Mouse (Mus musculus): ENCODE data around the gene Cdk20.
"Not testable (repeated sequence)": the region's sequence is repeated elsewhere in the genome, so short reads cannot be mapped to it uniquely, and the experiment has no call there.

The Cdk20 gene

GRCm38 (mm10) chr13:64421952-64422606, 10.0 kb upstream of the Cdk20 start:
- ATAC-seq (ENCODE audit: low TSS enrichment), result no peak

GRCm38 (mm10) chr13:64422607-64422957, 9.5 kb upstream of the Cdk20 start:
- no peak for ATAC-seq (ENCODE audit: low TSS enrichment)

- no peak for ATAC-seq (ENCODE audit: low TSS enrichment)
Measured at GRCm38 (mm10) chr13:64424347-64424746, 7.8 kb upstream of the Cdk20 start.

GRCm38 (mm10) chr13:64425280-64425679, 6.8 kb upstream of the Cdk20 start:
- no peak for ATAC-seq (ENCODE audit: low TSS enrichment)

- ATAC-seq (ENCODE audit: low TSS enrichment), result no peak
Measured at GRCm38 (mm10) chr13:64429328-64429727, 2.8 kb upstream of the Cdk20 start.

GRCm38 (mm10) chr13:64437801-64438200, 5.7 kb downstream of the Cdk20 start:
- no peak for ATAC-seq (ENCODE audit: low TSS enrichment)

- peak; percentile 90 for ATAC-seq (ENCODE audit: low TSS enrichment)
Measured at GRCm38 (mm10) chr13:64438863-64439452, 6.8 kb downstream of the Cdk20 start.

GRCm38 (mm10) chr13:64439471-64439870, 7.4 kb downstream of the Cdk20 start:
- ATAC-seq (ENCODE audit: low TSS enrichment), result no peak

GRCm38 (mm10) chr13:64440592-64440991, 8.5 kb downstream of the Cdk20 start:
- ATAC-seq (ENCODE audit: low TSS enrichment), result no peak

- ATAC-seq (ENCODE audit: low TSS enrichment), result peak; percentile 88
Measured at GRCm38 (mm10) chr13:64443263-64443894, 11.3 kb downstream of the Cdk20 start.

- ATAC-seq (ENCODE audit: low TSS enrichment), result no peak
Measured at GRCm38 (mm10) chr13:64445254-64445920, 13.3 kb downstream of the Cdk20 start.

GRCm38 (mm10) chr13:64447947-64448346, 15.8 kb downstream of the Cdk20 start:
- ATAC-seq (ENCODE audit: low TSS enrichment), result peak; percentile 86

- no peak for ATAC-seq (ENCODE audit: low TSS enrichment)
Measured at GRCm38 (mm10) chr13:64448729-64449128, 16.6 kb downstream of the Cdk20 start.

- no peak for ATAC-seq (ENCODE audit: low TSS enrichment)
Measured at GRCm38 (mm10) chr13:64450001-64450794, 18.1 kb downstream of the Cdk20 start.

- ATAC-seq (ENCODE audit: low TSS enrichment), result not testable (repeated sequence)
Measured at GRCm38 (mm10) chr13:64457225-64457978, 25.3 kb downstream of the Cdk20 start.

GRCm38 (mm10) chr13:64458181-64458580, 26.1 kb downstream of the Cdk20 start:
- ATAC-seq (ENCODE audit: low TSS enrichment), result no peak

- ATAC-seq (ENCODE audit: low TSS enrichment), result no peak
Measured at GRCm38 (mm10) chr13:64462581-64462980, 30.5 kb downstream of the Cdk20 start.

- no peak for ATAC-seq (ENCODE audit: low TSS enrichment)
Measured at GRCm38 (mm10) chr13:64465166-64465565, 33.1 kb downstream of the Cdk20 start.

- ATAC-seq (ENCODE audit: low TSS enrichment), result no peak
Measured at GRCm38 (mm10) chr13:64467886-64468285, 35.8 kb downstream of the Cdk20 start.

- ATAC-seq (ENCODE audit: low TSS enrichment), result no peak
Measured at GRCm38 (mm10) chr13:64477968-64478367, 45.9 kb downstream of the Cdk20 start.

- ATAC-seq (ENCODE audit: low TSS enrichment), result no peak
Measured at GRCm38 (mm10) chr13:64479960-64480359, 47.8 kb downstream of the Cdk20 start.
